Mouse (Mus musculus) naive thymus-derived CD4-positive, alpha-beta T cell, adult 2 months (primary cell): ENCODE results near the gene Mbtd1.
"Not testable (repeated sequence)": the region's sequence is repeated elsewhere in the genome, so short reads cannot be mapped to it uniquely, and the experiment has no call there.

Source experiments
- DNase-seq: peaks from one replicate; pipeline ENCODE4 v3.0.0-alpha.2; 2011; ENCODE audit warnings: low read depth

The Mbtd1 gene

DNA sequence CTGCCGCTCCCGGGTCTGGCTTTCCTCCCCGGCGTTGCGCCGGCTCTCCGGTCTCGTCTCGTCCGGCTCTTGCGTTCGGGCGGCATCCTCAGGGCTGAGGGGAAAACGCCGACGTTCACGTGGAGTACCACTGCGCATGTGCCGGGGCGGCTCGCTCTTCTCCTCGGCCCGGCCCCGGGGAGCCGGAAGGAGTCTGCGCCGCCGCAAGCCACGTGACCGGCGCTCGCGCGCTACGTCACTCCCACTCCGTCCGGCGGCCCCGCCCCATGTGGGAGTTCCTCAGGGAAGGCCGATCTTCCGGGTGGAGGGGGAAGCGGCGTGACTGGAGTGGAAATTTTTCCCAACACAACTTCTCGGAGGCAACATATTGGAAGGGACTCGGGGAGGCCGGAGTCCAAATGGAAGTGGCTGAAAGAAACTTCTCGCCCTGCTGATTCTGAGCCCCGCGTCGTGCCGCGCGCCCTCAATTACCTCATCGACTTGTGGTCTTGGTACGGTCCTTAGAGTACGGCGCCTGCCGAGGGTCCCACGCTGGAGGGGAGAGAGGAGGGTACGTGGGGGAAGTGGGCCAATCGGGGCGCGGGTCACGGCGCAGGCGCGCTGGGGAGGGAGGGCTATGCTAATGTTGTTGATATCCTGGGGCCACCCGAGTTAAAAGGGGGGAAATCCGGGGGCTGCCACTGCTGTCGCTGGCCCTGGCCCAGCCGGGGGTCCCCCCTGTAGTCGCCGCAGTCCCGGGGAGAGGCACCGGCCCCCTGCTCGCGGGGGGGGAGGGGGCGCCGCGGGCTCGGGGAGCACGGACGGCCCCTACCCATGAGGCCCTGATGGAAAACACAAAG lies at the start of gene Mbtd1, which contains the start of gene Utp18:
Gene Mbtd1, plus strand, starts transcription at position 281 of the 839 bp plus-strand sequence.
Gene Utp18, minus strand, starts transcription at position 195 of the 839 bp plus-strand sequence.
- peak; percentile 98 for DNase-seq

DNA sequence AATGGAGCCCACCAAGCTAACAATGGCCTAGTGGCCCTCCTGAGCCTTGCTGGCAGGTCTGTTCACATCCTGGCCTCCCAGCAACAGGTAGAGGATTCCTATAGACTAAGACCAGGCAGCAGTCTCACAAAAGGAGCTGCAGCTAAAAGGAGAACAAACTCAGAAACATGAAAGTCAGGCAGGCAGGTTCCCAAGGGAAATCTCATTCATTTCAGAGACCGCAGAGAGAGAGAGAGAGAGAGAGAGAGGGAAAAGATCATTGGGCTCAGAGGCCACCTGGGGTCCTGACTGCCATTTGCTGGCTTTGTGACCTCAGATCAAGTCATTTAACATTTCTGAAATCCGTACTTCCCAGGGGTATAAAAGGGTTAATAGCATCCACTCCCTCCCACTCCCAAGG lies 38.3 kb upstream of the Mbtd1 start:
- DNase-seq: no peak

DNA sequence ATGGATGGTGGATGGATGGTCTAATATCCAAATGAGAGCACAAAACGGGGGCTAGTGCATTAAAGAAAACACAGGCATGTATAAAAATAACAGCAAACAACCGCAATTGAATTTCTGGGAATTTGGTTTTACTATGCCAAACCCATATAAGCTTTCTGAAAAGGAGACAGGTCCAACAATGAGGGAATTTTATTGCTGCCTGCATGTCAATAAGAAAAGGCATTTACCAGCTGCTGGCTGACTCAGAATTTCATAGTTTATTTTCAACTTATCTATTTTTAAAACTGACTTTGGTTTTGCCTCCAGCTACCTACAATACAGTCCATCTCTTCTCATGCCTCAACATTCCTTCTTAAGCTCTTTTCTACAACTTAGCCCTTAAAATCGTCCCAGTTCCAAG lies 33.1 kb upstream of the Mbtd1 start:
- DNase-seq: no peak

DNA sequence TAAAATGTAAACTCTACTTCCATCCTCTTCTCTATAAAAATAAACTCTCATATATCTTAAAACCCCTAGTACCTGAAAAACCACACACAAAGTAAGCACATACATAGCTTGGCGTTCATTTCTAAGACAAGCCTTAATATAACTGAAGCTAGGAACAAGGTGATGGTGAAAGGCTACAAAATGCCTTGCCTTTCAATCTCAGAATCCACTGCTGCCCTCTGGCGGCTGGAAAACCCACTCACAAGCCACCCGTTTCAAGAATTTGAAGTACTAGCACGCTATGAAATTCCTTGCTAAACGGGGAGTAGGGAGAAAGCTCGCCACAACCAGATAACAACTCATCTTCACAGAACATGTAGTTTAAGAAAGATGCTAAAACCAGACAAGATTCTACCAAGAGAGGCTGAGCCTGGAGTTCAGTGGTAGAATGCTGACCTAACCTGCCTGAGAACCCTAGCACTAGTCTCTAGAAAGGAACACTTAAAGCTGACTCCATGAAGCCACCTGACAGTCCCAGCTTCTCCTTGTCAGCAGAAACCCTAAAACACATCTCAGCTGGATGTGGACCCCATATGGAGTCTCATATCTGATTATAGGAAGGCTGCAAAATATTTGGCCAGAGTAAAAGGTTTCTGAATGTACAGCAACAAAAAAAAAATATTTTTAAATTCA lies 29.2 kb upstream of the Mbtd1 start:
- peak; percentile 63 for DNase-seq

DNA sequence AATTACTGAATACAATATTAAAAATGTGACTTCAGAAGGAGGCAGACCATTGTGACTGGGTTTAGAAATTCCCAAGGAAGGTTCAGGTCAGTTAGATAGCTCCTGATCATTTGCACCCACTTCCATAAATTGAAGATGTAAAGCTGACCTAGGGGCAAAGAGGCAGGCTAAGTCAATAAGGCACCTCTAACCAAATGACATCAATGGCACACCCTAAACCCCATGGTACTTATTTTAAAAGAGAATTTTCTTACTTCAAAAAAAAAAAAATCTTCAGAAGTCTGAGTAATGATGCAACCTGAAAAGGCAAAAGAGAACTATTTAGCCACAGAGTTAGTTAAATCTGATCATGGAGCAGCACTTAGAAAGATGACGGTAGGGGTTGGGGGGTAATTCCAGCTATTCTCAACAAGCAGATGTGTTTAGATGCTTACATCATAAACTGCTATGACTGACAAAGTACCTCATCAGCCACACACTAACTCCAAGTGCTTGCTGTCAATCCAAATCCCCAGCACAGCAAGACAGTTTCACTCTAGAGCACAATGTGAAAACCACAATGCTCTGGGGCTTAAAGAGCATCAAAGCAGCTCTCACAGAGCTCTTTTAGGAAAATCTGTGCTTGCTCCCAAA lies 25.0 kb upstream of the Mbtd1 start:
- DNase-seq: no peak

DNA sequence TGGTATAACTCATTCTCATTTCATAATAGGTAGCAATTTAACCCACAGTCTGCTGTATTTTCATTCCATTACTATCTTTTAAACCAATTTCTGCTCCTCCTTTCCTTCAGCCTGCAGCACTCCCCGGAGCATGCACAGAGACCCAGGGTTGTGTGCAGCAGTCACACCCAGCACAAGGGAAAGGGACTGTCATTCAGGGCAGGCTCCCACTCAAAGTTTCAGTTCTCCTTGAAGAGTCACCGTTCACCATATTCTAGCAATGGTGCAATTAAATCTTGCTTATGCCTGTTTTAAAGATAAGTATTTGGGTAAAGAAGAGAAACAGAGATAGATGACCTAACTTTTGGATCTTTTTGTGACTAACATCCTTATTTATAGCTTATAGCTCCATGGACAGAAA lies 24.5 kb upstream of the Mbtd1 start:
- DNase-seq: no peak

DNA sequence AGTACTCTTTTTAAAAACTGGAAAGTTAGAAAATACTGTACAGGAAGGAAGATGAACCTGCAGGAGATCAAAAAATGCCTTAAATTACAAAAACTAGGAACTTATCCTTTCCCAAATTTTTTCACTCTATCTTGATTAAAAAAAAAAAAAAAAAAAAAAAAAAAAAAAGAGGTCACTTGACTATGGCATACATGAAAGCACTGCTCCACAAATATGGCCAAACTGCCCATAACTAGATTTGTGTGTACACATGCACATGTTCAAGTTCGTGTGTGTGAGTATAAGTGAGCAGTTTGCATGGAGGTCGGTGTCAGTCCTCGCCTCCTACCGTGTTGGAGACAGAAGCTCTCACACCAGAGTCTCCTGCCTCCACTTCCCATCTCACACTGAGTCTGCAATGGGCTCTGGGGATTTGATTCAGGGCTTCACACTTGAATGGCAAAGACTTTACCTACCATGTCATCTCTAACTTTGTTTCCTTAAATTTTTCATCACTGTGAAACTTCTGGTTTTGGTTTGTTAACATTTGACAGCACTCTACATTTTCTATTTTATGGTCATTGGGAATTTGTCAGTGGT lies 23.5 kb upstream of the Mbtd1 start:
- DNase-seq: no peak

DNA sequence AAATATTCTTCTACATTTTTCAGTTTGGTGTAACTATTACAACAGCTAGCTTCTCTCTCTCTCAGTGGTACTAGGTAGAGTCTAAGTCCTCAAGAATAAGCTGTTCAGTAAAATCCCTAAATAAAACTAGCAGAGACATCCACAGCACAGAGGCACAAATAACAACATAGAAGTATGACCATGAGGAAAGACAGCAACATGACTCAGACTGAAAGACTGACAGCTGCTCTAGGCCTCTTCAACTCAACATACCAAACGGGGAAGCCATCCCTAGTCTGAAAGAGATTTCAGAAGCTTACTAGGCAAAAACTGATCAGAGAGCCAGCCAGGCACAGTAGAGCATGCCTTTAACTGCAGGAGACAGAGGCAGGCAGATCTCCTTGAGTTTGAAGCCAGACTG lies 23.0 kb upstream of the Mbtd1 start:
- DNase-seq: no peak

DNA sequence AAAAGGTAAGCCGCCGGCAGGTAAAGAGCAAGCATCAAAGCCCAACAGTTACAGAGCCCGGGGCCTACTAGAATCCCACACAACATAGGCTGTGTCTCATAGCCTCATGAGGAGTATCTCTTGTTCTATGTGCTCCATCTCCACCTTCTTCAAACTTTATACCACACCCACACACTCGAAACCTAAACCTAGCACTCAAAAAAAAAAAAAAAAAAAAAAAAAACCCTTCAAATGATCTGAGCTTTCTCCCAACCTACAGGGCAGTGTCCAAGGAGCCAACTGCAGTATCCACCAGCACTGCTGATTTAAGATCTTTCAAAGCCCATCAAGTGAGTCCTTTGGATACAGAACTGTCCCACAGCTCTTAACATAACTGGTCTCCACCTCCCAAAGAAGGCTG lies 1.6 kb upstream of the Mbtd1 start:
- DNase-seq: peak; percentile 15

DNA sequence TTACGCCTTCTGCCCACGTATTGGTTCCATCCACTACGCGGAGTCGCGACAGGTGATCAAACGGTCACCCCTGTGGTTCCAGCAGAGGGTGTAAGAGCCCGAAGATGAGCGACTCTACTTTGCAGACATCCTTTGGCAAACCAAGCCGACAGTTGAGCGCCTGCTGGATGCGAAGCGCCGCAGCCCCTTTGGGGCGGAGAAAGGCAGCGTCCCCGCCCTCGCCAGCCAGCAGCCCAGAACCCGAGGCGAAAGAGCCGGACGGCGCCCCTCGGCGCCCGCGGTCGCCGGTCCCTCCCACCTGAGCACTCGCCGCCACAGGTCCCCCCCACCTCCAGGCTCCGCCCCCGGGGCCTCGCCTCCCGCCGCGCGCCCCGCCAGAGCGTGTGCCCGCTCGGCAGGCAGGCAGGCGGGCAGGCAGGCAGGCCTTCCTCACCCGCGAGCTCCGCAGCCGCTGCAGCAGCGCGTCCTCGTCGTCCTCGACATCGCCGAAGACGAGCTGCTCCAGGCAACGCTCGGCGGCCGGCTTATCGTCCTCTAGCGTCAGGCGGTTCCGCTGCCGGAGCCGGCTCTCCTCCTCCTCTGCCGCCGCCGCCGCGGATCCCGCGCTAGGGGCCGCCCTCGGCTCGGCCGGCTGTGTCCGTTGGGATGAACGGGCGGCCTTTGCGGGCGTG lies 616 bp upstream of the Mbtd1 start:
- peak; percentile 89 for DNase-seq

DNA sequence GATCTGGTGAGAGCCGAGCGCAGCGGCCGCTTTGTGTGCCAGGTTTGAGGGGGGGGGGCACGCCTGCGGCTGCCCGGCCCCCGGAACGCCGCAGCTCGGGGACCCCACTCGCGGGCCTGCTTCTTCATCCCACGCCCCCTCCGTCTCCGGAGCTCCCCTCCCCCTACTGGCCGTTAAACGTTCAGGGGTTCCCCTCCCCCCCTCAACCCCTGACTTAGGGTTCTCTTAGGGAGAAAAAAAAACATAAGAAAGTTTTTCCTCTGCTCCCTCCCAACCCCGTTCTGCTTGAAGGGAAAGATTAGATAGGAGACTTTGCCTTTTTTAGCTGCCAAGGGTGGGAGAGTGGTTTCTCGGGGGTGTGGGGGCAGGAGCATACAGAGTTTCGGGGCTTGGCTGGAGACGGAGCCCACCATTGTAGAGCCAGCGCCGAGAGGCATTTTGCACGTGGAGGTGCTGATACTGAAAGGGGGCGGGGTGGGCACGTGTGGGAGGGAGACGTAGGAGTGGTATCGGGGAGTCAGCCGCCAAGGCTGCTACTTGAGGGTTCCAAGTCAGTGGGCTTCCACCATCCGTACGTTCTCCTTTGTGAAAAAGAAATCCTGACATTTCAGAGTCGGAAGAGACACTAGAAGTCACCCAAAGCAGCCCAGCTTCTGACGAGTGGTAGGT lies 893 bp downstream of the Mbtd1 start:
- DNase-seq: peak; percentile 61

DNA sequence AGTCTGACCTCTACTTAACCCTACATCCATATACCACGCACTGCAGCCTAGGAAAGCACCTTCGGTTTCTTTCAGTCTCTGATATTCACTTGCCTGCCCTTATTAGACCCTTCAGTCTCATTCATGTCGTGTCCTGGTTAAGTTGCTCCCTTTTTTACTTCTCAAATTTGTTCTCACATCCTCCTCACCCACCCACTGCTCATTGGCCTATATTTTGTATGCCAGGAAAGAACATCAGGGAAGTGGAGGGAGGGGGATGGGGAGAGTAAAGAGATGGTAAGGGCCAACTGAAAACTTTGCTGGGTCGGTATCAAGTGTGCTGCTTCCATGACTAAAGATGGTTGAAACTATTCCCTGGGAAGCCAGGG lies 1.4 kb downstream of the Mbtd1 start:
- DNase-seq: no peak

DNA sequence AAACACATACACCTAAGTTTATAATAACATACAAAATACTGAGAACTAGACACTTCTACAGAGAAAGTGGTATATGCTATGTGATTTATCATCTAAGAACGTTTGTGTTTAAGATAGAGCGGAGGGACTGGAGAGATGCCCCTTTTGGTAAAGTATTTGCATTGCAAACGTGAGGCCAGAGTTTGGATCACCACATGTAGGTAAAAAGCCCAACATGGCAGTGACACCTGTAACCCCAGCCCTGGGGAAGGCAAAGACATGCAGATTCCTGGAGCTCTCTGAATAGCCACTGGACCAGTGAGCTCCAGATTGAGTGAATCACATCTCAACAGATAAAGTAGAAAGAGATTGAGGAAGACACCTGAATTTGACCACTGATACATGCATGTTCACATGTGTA lies 12.1 kb downstream of the Mbtd1 start:
- no peak for DNase-seq

DNA sequence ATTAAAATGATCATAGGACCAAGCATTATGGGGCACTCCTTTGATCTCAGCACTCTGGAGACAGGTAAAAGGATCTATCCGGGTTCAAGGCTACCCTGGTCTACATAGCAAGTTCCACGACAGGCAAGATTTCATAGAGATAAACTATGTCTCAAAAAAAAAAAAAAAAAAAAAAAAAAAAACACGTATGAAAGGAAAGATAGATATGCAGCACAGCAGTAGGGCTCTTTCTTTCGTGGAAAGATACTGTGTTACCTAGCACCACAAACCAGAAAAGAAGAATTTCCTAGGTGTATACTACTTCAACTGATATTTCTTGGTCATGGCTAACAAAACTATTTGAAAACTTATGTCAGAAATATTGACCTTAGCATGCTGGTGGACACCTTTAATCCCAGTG lies 21.2 kb downstream of the Mbtd1 start:
- DNase-seq: no peak

DNA sequence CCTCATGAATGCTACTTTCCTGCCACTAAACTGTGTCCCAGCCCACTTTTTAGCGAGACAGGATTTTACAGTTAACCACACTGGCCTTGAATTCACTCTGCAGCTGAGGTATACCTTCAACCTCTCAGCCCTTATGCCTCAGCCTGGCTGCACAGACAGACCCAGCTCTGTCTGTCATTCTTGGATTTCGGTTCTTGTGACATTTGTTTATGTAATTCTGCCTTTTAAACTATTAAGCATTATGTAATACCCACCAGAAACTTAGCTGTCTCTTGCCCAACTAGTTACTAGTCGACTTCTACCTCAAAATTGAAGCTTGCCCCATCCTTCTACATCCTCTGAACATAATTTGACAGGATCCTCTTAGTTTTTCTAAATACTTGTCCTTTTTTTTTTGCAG lies 22.2 kb downstream of the Mbtd1 start:
- DNase-seq: no peak

DNA sequence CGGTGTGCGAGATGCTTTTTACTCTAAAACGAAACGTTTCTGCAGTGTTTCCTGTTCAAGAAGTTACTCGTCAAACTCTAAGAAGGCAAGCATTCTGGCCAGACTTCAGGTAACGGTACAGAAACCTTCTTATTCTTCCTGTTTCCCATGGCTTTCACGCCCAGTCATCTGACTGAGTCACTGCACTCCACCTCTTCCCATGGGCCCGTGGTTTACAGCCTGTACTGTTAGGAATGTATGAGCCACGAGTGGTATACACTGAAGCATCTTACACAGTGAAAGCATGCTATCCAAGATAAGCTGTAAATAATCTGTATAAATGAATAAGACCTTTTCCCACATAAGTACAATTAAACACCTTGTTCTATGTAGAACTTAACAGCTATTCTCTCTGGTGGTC lies 23.2 kb downstream of the Mbtd1 start:
- no peak for DNase-seq

DNA sequence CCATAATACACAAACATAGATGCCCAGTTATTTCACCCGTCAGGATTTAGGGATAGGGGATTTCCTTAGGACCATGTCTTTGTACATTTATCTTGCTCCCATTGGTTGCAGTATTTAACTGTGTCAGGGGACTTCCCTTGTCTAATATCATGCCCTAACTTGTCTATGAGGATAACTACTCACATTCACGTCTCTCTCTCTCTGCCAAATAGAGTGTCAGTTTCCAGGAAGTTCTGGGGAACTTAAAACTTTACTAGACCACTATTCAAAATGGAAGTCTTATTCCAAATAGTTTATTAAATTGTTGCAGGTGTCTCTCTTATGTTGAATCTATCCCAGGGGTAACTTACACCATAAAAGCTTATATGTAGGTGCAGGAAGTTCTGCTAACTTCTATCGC lies 26.0 kb downstream of the Mbtd1 start:
- DNase-seq: no peak

DNA sequence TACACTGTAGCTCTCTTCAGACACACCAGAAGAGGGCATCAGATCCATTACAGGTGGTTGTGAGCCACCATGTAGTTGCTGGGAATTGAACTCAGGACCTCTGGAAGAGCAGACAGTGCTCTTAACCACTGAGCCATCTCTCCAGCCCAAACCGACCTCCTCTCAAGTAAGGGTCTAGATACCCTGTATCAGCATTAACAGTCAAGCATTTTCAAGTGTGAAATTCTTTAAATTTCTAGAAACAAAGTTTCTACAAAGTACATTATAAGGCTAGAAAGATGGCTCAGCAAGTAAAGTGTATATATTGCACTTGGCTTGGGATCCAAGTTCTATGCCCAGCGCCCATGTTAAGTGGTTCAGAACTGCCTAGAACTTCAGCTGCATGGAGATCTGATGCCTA lies 29.4 kb downstream of the Mbtd1 start:
- DNase-seq: not testable (repeated sequence)

DNA sequence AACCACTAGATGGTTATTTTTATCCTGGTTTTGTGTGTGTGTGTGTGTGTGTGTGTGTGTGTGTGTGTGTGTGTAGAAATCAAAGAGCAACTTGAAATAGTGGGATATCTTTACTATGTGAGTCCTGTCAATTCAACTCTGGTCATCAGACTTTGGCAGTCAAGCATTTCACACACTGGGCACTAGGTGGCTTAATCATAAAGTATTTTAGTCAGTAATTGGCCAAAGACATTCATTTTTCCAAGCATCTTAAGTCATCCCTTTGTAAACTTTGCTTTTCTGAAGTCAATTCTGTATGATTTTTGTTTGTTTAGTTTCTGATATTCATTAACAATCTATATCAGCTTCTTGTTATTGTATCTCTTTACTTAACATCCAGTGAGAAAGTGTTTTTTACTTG lies 43.5 kb downstream of the Mbtd1 start:
- DNase-seq: no peak

DNA sequence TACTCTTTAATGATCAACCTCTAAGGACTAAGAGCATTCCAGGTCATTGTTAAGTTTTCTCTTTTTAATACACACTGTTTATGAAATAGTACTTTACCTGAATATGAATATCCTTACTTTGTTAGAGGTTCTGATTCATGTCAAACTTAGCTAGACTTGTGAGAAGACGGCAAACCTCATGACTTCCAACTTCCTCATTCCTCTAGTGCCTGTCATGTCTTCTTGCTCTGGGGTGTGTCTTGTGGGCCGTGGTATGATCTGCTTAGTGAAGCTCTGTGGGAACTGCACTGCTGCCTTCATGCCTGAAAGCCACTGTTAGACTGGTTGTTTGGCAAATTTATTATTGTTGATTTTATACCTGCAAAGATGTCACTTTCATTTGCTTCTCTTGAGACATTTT lies 55.3 kb downstream of the Mbtd1 start:
- DNase-seq: no peak

DNA sequence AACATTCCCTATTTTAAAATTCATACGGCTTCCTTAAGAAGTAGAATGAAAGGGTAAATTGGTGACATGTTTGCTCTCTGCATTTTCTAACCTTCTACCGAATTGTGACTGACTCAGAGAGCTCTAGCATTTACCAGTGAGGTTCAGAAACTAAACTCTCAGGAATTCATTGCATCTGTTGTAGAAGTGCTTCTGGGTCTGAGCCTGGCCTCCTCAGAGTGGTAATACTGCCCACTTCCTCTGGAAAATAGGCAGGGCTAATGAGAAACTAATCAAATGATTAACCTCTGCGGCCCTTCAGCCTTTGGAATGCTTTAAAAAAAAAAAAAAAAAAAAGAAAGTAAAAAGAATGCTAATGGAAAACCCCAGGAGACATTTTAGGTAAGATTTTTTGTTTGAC lies 59.3 kb downstream of the Mbtd1 start:
- DNase-seq: no peak
